Mouse (Mus musculus) CH12.LX (cell line): ENCODE measurements around the gene Cpeb3. TPM values are rescaled to one million over a fixed set of nuclear protein-coding genes. Genes with fewer than 3 reads are reported as not detected.

Source experiments
- DNase-seq: peaks from one replicate; pipeline ENCODE4 v3.0.0-alpha.2; 2013; ENCODE audit errors: extremely low read depth
- H3K27ac ChIP-seq: 2 replicates; pipeline ENCODE4 v1.5.1; 2012; ENCODE audit warnings: low read depth, mild to moderate bottlenecking, control low read depth, moderate library complexity; ENCODE audit not compliant: insufficient read depth
- H3K27me3 ChIP-seq: replicated peaks from 2 replicates; pipeline ENCODE3; 2012; ENCODE audit warnings: inconsistent platforms
- H3K36me3 ChIP-seq, 2 experiments: replicated peaks in 1 of 2; 2 replicates each; pipeline versions ENCODE3 to v1.6.1; 2012; ENCODE audit warnings: inconsistent platforms in 1 of 2, low read length in 1 of 2, mild to moderate bottlenecking in 1 of 2, mixed read lengths in 1 of 2, moderate library complexity in 1 of 2; ENCODE audit not compliant: control insufficient read depth in 1 of 2, insufficient read depth in 1 of 2
- H3K4me1 ChIP-seq, 2 experiments: 2 replicates each; pipeline ENCODE4 v1.6.1; 2012; ENCODE audit warnings: inconsistent platforms in 1 of 2, moderate library complexity in 1 of 2; ENCODE audit not compliant: insufficient read depth in 2 of 2, control insufficient read depth in 1 of 2
- H3K4me2 ChIP-seq: 2 replicates; pipeline ENCODE4 v1.6.1; 2012; ENCODE audit warnings: low read depth, mild to moderate bottlenecking, control low read depth; ENCODE audit not compliant: poor library complexity, insufficient read depth, severe bottlenecking
- H3K4me3 ChIP-seq, 3 experiments: fragments of 150-350 bp in 1 of 3; sonication (generic) in 1 of 3; replicated peaks in 1 of 3; 2 replicates each; pipeline versions ENCODE3 to v1.5.1; 2011 to 2012; ENCODE audit warnings: low read depth in 2 of 3, low read length in 2 of 3, mild to moderate bottlenecking in 2 of 3, moderate library complexity in 2 of 3, control low read depth in 1 of 3, improper control_type of control experiment in 1 of 3, inconsistent platforms in 1 of 3, mixed read lengths in 1 of 3; ENCODE audit not compliant: poor library complexity in 1 of 3
- H3K79me2 ChIP-seq: replicated peaks from 2 replicates; pipeline ENCODE4 v1.6.1; 2012; ENCODE audit warnings: mild to moderate bottlenecking, moderate library complexity; ENCODE audit not compliant: control insufficient read depth, poor library complexity, insufficient read depth, severe bottlenecking; ENCODE audit errors: extremely low read depth
- H3K9ac ChIP-seq: 2 replicates; pipeline ENCODE4 v1.6.1; 2012; ENCODE audit warnings: low read depth, mild to moderate bottlenecking, control low read depth, moderate library complexity; ENCODE audit not compliant: insufficient read depth
- H3K9me3 ChIP-seq: replicated peaks from 2 replicates; pipeline ENCODE3; 2012; ENCODE audit warnings: low read length, inconsistent platforms, mixed read lengths
- BHLHE40 ChIP-seq: IDR thresholded peaks from 2 replicates; pipeline ENCODE4 v1.6.1; 2011; ENCODE audit warnings: mild to moderate bottlenecking, low read depth, low read length, improper control_type of control experiment
- ELF1 ChIP-seq: IDR thresholded peaks from 2 replicates; pipeline ENCODE4 v1.6.1; 2014; ENCODE audit warnings: low read depth, mild to moderate bottlenecking, inconsistent platforms, low read length, improper control_type of control experiment
- EP300 ChIP-seq: IDR thresholded peaks from 2 replicates; pipeline ENCODE4 v1.6.1; 2011; ENCODE audit warnings: low read length, improper control_type of control experiment
- ETS1 ChIP-seq: conservative IDR thresholded peaks from 2 replicates; pipeline ENCODE4 v1.6.1; 2012; ENCODE audit warnings: low read depth, mild to moderate bottlenecking, inconsistent platforms, low read length, improper control_type of control experiment, moderate library complexity
- IRF4 ChIP-seq: IDR thresholded peaks from 2 replicates; pipeline ENCODE4 v1.6.1; 2014; ENCODE audit warnings: low read depth, mild to moderate bottlenecking, inconsistent platforms, low read length, improper control_type of control experiment
- JUN ChIP-seq: IDR thresholded peaks from 2 replicates; pipeline ENCODE4 v1.6.1; 2011; ENCODE audit warnings: low read depth, mild to moderate bottlenecking, low read length, improper control_type of control experiment, moderate library complexity; ENCODE audit not compliant: insufficient read depth
- JUND ChIP-seq: conservative IDR thresholded peaks from 2 replicates; pipeline ENCODE4 v1.6.1; 2011; ENCODE audit warnings: low read depth, low read length, improper control_type of control experiment
- MAFK ChIP-seq: IDR thresholded peaks from 2 replicates; pipeline ENCODE4 v1.6.1; 2011; ENCODE audit warnings: low read length, improper control_type of control experiment; ENCODE audit not compliant: insufficient replicate concordance
- MYC ChIP-seq: IDR thresholded peaks from 2 replicates; pipeline ENCODE4 v1.6.1; 2011; ENCODE audit warnings: low read depth, mild to moderate bottlenecking, improper control_type of control experiment, low read length
- NELFE ChIP-seq: IDR thresholded peaks from 2 replicates; pipeline ENCODE4 v1.6.1; 2011; ENCODE audit warnings: low read depth, low read length, improper control_type of control experiment
- PAX5 ChIP-seq: IDR thresholded peaks from 2 replicates; pipeline ENCODE4 v1.6.1; 2012; ENCODE audit warnings: low read length, inconsistent platforms, mixed read lengths
- POLR2A ChIP-seq: IDR thresholded peaks from 2 replicates; pipeline ENCODE4 v1.6.1; 2011; ENCODE audit warnings: low read depth, mild to moderate bottlenecking, improper control_type of control experiment, low read length
- RAD21 ChIP-seq: IDR thresholded peaks from 2 replicates; pipeline ENCODE4 v1.6.1; 2011; ENCODE audit warnings: low read depth, mild to moderate bottlenecking, low read length, improper control_type of control experiment, moderate library complexity
- RCOR1 ChIP-seq: conservative IDR thresholded peaks from 2 replicates; pipeline ENCODE4 v1.6.1; 2012; ENCODE audit warnings: low read depth, mild to moderate bottlenecking, inconsistent platforms, low read length, improper control_type of control experiment
- SIN3A ChIP-seq: IDR thresholded peaks from 2 replicates; pipeline ENCODE4 v1.6.1; 2012; ENCODE audit warnings: low read length, improper control_type of control experiment, inconsistent platforms
- SMC3 ChIP-seq: IDR thresholded peaks from 2 replicates; pipeline ENCODE4 v1.6.1; 2011; ENCODE audit warnings: low read depth, low read length, improper control_type of control experiment
- TCF12 ChIP-seq: IDR thresholded peaks from 2 replicates; pipeline ENCODE4 v1.6.1; 2014; ENCODE audit warnings: low read depth, mild to moderate bottlenecking, inconsistent platforms, low read length, improper control_type of control experiment
- USF2 ChIP-seq: conservative IDR thresholded peaks from 2 replicates; pipeline ENCODE4 v1.6.1; 2011; ENCODE audit warnings: low read depth, low read length, improper control_type of control experiment
- dilution Hi-C: fragments of 300-500 bp; cut with MboI; formaldehyde crosslinking; loops from 2 replicates; pipeline ENCODE4 v1.14.3; 2020; ENCODE audit warnings: low sequenced_read_pairs; ENCODE audit not compliant: extremely low pct_unique_long_range_greater_than_20kb, extremely low pct_ligation_motif_present
- in situ Hi-C: fragments of 300-500 bp; cut with MboI; formaldehyde crosslinking; loops from 3 replicates; pipeline ENCODE4 v1.14.3; 2019; ENCODE audit warnings: low sequenced_read_pairs, low pct_ligation_motif_present, low pct_unique_long_range_greater_than_20kb, mixed read lengths
- polyA plus RNA-seq: library from polyadenylated mRNA; unstranded; fragments of >175 nt; gene quantifications from 2 replicates; pipeline ENCODE4 v1.2.1, GENCODE M21; 2012; ENCODE audit warnings: low read depth; ENCODE audit not compliant: insufficient read length
- total RNA-seq, 2 experiments: library from RNA; depleted of rRNA; stranded (reverse); fragments of 300-350 nt in 1 of 2; fragments of >200 nt in 1 of 2; gene quantifications; 2 replicates each; pipeline ENCODE4 v1.2.3; 2012 to 2014

The Cpeb3 gene
- total and polyA plus RNA-seq, 3 experiments: 1.5 to 3.1 (median 1.5) TPM

- Histone ChIP-seq H3K9me3 (no peaks in the 10 kb centered on the region), H3K9ac (peak overlapping the region; percentile 46), H3K27me3 (peaks cover 6% of the 10 kb centered on the region), H3K4me1 (peaks cover 0 to 18% of the 10 kb centered on the region in 2 experiments; a peak in 2 of 4 replicates), H3K4me2 (peak overlapping the region; percentile 30), H3K4me3 (peak overlapping the region in 2 of 3 experiments; percentile 77 to 82), H3K79me2 (peaks cover 24% of the 10 kb centered on the region), H3K27ac (no peak overlapping the region), H3K36me3 (no peaks in the 10 kb centered on the region)
- DNase-seq: no peak
- no peak for TF ChIP-seq TCF12
- TF ChIP-seq USF2: no peak
- TF ChIP-seq PAX5: no peak
- no peak for TF ChIP-seq ELF1
- TF ChIP-seq SMC3: no peak
- TF ChIP-seq SIN3A: no peak
- dilution Hi-C loops: no loop called here
- in situ Hi-C loops: no loop called here
These were observed 36.3 kb downstream of the Cpeb3 start for GRCm38 (mm10) chr19:37172096-37172495.

- Histone ChIP-seq H3K36me3 (no peaks in the 10 kb centered on the region), H3K79me2 (0 out of 2 replicates have a peak, but pooled peaks cover 2% of the 10 kb centered on the region), H3K27ac (peak overlapping the region; percentile 53), H3K9me3 (no peaks in the 10 kb centered on the region), H3K4me3 (no peak overlapping the region), H3K4me2 (peak overlapping the region; percentile 83), H3K4me1 (peaks cover 7 to 14% of the 10 kb centered on the region in 2 experiments; a peak in 3 of 4 replicates), H3K9ac (no peak overlapping the region), H3K27me3 (no peaks in the 10 kb centered on the region)
- DNase-seq: peak; percentile 49
- TF ChIP-seq ETS1: peak; percentile 26; the same call in 1 of the 2 replicates
- TF ChIP-seq JUN: 0 out of 2 replicates have a peak, but pooled peaks have one; percentile 24
- TF ChIP-seq IRF4: peak; percentile 91
- 0 out of 2 replicates have a peak, but pooled peaks have one; percentile 29 for TF ChIP-seq MYC
- TF ChIP-seq BHLHE40: peak; percentile 64
- no peak for TF ChIP-seq POLR2A
- 0 out of 2 replicates have a peak, but pooled peaks have one; percentile 39 for TF ChIP-seq RCOR1
- no peak for TF ChIP-seq RAD21
- peak; percentile 85 for TF ChIP-seq EP300
- TF ChIP-seq MAFK: 0 out of 2 replicates have a peak, but pooled peaks have one; percentile 4
- TF ChIP-seq JUND: peak; percentile 43; the same call in 1 of the 2 replicates
- peak; percentile 39; the same call in 1 of the 2 replicates for TF ChIP-seq TCF12
- no peak for TF ChIP-seq NELFE
- dilution Hi-C loops: no loop called here
- in situ Hi-C loops: no loop called here
These were observed 51.5 kb downstream of the Cpeb3 start for GRCm38 (mm10) chr19:37156770-37157336.
